Mouse (Mus musculus) adrenal gland, adult 8-10 months (tissue): ENCODE data around the gene Tmem30b. TPM values are rescaled to one million over a fixed set of nuclear protein-coding genes. Genes with fewer than 3 reads are reported as not detected.
"Not testable (repeated sequence)": the region's sequence is repeated elsewhere in the genome, so short reads cannot be mapped to it uniquely, and the experiment has no call there.

Experiments
- DNase-seq: peaks from one replicate; pipeline ENCODE4 v3.0.0; 2022
- total RNA-seq, 4 experiments: library from RNA; stranded (reverse); gene quantifications; 2 replicates each; pipeline ENCODE4 v1.2.4; 2022

The Tmem30b gene
- total RNA-seq, 4 experiments from 2014 or later = 0.09 TPM; not detected in 3

DNA sequence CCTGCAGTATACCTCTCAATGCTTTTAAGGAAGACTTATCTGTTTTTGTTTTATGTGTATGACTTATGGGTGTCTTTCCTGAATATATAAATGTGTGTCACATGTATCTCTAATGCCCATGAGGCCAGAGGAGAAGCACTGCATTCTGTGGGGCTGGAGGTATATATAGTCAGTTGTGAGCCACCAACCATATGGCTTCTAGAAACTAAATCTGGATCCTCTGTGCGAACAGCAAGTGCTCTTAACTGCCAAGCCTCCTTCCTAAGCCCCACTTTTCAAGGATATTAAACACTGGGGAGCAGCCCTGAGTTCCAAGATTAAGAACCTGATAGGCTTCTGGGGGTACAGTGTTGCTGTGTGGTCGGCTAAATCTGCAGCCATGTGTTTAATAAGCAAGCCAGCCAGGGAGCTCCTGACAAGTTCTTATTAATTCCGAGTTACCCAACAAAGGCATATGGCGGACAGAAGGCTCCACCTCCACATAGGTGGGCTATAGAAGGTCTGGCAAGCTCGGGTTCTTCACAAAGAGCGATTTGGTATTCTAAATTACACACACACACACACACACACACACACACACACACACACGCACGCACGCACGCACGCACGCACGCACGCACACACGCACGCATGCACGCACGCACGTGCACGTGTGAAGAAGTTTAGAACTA is 12.5 kb upstream of the Tmem30b start:
- DNase-seq = no peak

DNA sequence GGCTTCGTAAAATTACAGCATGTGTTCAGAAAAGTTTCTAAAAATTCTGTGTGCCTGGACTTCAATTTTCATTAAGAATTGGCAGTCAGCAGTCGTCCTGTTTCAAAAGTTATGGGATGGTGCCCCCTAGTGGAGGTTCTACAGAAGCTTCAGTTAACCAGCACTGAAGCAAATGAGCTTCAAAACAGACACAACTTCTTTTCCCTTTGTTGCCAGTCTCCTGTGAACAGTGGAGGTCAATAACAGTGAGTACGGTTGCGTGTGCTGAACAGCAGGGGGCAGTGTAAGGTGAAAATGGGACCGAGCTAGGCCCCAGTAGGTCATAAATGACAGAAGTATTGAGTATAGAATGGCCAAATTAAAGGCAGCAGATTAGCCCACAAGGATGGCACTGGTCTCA is 8.0 kb upstream of the Tmem30b start:
- DNase-seq = no peak

DNA sequence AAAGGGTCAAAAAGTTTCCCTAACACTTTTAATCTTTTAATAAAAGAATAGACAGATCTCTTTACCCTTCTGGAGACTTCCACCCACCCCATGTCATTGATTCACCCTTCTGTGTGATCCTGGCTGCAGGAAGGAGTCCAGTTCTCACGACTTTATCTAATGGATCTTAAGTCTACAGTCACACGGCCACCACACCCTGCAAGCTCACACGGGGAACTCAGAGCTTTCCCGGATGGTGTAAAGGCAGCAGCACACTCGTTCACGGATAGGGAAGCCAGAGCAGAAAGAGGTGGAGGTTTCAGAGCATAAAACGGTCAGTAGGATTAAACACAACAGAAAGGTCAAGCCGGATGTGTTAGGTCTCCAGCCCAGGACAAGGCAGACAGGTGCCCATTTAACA is 2.1 kb upstream of the Tmem30b start:
- no peak for DNase-seq

DNA sequence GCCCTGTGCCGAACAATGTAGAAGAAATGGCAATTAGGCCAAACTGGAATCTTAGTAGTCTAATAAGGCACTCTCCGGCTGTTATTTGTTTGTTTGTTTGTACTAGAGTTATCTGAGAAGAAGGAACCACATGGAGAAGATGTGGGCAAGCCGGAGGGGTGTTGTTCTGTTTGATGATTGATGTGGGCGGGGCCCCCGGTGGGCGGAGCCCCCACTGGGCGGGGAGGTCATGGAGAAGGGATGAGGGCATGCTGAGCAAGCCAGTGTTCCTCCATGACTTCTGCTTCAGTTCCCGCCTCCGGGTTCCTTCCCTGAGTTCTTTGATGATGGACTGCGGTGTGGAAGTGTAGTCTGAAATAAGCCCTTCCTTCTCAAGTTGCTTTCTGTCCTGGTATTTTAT is 1.5 kb upstream of the Tmem30b start:
- DNase-seq = no peak

DNA sequence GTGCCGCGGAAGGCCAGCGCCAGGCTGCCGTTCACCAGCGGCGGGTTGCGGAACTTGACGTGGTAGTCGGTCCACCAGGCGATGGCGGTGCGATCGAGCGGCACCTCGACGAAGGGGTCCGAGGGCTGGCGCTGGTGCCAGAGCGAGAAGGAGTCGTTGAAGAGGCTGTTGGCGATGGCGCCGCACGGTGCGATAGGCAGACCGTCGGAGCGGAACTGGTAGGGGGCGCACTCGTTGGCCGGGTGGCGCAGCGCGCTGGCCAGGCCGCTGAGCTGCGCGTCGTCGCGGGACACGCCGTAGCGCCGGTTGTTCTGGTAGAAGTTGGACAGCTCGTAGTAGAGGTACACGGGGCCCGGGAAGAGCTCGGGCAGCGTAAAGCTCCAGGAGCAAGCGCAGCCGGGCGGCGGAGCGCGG is 513 bp downstream of the Tmem30b start:
- no peak for DNase-seq

DNA sequence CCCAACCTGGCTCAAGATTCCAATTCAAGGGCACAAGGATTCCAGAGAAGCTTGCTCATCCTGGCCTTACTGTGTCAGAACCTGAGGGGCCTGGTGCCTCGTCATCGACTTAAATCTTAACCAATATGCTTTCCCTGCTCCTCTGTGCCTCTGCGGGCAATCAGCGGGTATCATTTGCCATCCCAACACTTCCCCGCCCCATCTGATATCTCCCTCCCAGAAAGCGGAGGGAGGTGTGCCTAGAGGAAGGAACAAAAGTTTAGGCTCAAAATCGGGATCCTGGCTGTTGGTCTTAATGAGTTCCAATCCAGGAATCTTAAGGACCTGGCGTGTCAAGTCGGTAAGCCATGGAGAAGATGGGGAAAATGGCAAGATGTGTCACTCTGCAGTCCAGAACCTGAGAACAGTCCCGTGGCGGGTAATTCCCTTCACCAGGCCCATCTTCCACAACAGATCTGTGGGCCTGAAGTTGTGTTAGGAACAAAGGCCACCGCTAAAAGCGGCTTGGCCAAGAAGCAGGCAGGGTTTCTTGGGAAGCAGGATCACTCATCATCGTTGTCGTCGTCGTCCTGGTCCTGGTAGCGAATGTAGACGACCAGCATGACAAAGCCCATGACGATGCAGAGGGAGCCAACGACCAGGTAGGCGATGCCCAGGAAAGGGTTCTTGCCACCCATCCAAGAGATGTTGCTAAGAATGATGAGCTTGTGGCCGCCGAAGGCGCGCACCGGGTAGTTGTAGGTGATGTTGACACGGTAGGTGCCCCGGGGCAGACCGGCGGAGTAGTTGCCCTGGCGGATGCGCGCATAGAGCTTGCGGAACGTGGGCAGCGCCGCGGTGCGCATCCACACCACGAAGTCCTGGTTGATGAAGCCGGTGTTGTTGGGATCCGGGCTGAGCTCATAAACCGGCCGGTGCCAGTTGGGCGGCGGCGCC is 1.2 kb downstream of the Tmem30b start:
- DNase-seq = no peak

DNA sequence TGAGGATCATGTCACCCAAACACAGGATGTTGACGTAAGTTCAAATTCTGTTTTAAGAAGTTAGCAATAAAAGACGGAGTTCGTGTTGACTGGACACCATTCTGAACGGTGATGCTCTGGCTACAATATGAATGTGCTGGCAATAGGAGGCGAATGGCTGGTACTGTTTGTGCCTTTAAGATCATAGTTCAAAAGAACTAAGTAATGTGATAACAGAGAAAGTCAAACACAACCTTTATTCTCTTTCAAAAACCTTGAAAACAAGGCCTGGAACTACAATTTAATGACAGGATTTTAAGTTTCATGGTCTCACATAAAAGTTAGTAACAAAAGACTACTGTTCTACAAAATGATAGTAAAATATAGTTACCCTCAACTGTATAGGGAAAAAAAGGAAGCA is 3.0 kb downstream of the Tmem30b start:
- no peak for DNase-seq

DNA sequence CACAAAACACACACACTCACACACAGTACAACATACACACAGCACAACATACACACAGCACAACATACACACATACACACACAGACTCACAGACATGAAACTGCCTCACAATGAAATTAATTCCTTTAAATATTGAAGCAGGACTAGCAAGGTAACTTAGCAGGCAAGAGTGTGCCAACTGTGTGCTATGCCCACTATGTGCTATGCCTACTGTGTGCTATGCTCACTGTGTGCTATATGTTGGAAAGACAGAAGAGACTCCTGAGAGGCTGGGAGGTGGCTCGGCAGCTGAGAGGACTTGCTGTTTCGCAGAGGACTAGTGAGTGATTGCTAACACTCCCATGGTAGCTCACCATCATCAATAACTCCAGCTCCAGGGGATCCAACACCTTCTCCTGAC is 5.8 kb downstream of the Tmem30b start:
- DNase-seq = no peak

DNA sequence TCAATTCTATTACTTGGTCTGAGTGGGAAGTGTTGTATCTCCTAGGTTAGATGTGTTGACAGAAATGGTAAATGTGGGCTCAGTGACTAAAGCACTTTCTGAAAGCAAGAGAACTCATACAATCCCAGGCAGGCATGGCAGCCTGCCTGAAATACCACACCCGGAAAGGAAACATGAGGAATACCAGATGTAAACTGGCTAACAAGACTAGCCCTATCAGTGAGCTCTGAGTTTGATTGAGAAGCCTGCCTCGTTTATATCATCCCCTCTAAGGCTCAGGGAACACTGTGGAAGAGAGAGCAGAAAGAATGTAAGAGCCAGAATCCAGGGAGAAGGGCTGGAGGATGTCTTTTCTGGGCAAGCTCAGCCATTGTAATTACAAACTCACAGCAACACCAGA is 7.0 kb downstream of the Tmem30b start:
- DNase-seq = no peak

DNA sequence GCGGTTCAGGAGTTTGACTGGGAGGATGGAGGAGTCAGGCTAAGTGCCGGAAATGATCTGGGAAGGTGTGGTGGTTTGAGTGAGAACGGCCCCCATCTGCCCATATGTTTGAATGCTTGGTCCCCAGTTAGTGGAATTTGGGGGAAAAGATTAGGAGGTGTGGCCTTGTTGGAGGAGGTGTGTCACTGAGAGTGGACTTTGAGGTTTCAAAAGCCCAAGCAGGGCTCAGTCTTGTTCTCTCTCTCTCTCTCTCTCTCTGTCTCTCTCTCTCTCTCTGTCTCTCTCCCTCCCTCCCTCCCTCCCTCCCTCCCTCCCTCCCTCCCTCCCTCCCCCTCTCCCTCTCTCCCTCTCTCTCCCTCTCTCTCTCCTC is 8.1 kb downstream of the Tmem30b start:
- not testable (repeated sequence) for DNase-seq

DNA sequence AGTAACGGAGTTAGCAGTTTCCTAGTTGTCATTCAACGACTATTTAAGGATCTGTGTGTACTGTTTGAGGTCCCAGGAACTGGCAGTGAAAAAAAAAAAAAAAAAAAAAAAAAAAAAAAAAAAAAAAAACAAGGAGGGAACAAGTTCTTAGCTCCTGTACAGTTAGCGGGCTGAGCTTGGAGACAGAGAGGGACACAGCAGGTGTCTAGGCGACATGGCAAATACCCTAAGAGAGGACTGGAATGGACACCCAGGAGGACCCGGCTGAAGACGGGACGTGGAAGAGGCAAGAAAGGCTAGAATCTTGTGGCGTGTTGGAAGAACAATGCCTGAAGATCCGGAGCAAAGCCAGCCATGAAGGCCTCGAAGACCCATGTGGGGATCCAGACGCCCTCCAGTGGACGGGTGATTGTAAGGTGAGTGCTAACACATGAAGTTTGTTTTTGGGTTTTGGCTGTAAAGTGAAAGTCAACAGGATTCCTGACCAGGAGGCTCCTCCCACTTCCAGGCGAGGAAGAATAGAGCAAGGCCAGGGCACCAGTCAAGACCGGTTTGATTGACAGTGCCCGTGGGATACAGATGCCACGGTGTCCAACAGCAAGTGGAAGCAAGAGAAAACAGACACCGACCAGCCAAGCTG is 8.6 kb downstream of the Tmem30b start:
- DNase-seq = no peak

DNA sequence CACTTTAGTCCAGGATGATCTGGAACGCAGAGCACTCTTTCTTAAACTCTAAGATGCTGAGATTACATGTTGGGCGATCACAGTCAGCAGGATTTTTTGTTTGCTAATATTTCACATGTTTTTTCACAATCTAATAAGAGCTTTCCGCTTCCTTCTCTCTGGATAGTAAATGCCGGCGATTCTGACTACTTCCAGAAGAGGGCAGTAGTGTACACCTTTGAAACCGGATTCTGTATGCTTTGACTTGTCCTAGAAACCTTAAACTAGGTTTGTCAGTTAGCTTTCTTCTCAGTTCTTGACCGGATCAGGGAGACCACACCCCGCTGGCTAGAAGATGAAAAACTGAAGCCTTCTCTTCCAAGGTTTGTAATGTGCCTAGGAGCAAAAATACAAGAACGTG is 11.6 kb downstream of the Tmem30b start:
- no peak for DNase-seq

DNA sequence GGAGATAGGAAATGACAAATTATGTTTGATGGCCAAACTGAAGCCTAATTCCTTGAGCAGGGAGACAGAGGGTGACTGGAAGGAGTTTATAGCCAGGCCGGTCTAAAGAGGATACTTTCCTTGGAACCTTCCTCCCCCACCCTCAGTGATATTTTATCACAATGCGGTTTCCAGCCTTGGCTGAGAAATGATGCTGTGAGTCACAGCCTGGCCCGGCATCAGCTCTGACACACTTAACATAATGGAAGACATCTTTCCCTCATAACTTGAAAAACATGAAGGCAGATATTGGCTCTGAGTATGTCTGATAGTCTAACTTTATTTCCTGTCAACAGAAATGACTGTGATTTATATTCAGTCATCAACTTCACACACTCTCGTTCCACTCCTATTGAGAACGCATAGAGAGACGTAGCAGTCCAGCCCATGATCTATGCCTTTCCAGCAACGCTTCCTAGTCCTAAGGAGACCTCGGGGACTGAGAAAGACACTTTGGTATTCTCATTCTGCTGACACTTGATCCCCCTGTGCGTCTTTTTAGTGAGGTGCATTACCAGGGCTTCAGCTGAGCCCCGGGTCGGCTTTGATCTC is 14.2 kb downstream of the Tmem30b start:
- peak; percentile 18 for DNase-seq

DNA sequence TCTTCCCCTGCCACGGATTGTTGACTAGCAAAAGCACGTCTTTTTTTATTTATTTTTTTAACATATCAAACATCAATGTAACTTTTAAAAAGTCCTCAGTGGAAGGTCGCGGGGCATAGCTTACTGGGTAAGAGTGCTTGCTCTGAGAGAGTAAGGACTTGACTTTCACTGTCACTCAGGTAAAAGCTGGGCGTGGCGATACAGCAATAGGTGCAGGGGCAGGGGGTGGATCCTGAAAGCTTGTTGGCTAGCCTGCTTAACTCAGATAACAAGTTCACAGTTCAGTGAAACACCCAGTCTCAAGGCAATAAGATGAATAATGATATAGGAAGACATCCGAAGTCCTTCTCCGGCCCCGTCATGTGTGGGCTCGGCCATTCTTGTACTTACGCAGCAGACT is 16.6 kb downstream of the Tmem30b start:
- DNase-seq = no peak

DNA sequence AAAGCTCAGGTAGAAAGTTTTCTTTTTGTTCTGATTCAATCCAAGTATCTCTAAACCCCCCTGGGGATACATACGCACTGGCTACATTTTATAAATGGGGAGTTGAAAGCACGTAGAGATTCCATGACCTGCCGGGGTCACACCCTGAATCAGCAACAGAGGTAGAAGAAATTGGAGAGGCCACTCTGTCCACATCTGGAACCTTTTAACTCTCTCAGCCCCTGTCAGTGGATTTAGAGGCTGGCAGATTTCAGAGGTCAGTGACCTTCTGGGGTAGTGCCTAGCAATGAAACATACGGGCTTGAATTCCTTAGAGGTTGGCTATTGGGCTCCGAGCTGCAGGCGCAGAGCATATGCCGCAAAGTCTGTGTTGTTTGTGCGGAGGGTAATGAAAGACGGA is 17.1 kb downstream of the Tmem30b start:
- DNase-seq = no peak

DNA sequence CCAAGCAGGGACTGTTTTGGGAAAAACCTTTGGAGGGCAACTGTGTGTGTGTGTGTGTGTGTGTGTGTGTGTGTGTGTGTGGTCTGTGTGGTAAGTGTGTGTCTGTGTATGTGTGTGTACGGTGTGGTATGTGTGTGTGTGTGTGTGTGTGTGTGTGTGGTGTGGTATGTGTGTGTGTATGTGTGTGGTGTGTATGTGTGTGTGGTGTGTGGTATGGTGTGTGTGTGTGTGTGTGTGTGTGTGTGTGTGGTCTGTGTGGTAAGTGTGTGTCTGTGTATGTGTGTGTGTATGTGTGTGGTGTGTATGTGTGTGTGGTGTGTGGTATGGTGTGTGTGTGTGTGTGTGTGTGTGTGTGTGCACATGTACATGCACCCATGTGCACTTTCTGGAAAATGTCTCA is 18.1 kb downstream of the Tmem30b start:
- not testable (repeated sequence) for DNase-seq

DNA sequence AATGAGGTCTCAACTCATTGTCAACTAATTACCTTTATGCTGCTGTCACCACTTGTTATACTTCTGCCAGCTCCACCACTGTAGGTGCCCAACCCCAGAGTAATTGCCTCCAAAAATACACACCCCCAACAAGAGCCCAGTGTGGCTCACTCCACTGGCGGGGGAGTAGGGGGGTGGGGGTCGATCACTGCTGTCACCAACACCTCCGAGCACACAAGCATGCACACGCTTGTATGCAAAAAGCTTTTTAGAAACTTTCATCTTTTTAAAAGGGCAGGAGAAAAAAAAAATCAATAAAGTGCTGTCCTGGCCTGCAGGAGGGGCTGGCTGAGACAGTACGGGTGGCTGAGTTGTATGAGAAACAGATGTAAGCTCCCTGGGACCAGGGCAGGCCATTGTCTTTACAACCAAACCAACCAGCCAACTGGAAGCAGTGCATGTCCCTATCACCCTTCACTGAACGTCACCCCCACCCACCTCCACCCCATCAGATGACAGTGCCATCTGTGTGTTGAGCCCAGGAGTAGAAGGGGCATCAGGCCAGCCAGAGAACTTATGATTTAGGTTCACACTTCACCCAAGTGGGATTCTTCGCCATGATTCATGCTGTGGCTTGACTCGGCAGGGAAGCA is 20.8 kb downstream of the Tmem30b start:
- DNase-seq = no peak

DNA sequence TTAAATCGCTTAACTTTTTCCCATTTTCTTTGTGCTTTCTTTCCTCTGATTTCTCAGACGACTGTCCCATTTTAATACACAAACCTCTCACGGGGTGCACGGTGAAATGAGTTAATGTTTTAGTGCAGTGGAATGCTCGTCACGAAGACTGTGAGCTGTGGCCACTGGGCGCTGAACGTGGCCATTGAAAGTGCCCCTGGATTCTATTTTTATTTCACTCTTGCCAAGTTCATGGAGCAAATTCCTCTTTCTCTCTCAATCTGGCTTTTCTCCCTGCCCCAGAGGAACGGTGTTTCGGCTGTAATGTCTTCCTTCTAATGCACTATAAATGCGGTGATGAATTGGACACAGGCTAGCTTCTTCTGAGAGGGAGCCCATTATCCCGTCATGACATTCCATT is 23.1 kb downstream of the Tmem30b start:
- DNase-seq = no peak

DNA sequence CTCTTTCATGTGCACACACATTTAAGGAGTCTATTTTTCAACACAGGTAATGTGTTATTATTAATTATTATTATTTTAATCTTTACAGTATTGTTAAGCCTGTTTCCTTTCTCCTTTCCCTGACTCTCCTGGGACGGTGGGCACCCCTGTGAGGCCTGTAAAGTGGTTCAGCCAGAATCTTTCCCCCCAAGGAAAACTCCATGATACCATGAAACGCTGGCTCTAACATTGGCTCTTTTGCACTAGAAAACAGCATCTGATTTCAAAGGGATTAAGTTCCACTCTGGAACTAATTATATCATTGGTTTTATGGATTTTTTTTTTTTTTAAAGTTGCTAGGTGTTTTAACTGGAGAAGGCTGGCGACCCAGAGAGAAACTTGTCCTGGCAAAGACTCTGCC is 24.2 kb downstream of the Tmem30b start:
- no peak for DNase-seq

DNA sequence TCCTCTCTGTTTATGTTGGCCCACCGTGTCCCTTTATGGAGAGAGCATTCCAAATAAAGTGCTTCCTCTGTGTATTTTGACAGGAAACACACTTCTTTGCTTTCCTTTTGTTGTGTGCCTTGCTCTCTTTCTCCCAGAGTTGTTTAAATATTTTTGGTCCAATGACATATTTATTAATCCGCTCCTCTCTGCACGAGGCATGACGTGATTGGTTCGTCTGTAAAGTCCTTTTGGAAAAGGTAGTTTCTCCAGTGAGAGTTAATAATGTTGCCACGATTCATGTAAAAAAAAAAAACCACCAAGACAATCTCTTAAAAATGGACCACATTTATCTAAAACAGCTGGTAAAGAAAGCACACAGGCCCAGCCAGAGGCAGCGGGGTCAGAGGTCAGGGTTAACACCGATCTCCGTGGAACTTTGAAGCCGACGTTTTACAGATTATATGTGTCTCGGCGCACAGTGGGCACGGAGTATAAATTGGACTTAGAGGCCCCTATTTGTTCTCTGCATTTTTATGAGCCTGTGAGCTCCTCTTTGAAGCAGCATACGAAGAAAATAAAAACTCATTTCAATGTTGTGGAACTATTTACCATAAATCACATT is 24.9 kb downstream of the Tmem30b start:
- DNase-seq = no peak

DNA sequence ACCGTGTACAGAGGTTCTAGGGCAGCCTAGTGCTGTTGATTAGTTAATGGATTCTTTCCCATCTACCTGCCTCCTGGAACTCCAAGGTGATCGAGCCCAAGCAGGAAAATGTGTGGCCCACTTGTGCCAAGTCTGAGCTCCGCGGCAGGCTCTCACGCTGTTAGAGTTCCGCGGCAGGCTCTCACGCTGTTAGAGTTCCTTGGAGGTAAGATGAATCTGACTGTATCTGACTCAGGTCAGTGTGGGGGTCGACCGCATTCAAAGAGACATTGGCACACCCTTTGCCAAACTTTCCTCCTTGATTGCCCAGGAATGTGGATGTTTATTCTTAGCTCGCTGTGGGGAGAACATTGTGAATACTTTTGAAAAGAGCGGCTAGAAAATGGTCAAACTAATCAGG is 28.4 kb downstream of the Tmem30b start:
- no peak for DNase-seq

DNA sequence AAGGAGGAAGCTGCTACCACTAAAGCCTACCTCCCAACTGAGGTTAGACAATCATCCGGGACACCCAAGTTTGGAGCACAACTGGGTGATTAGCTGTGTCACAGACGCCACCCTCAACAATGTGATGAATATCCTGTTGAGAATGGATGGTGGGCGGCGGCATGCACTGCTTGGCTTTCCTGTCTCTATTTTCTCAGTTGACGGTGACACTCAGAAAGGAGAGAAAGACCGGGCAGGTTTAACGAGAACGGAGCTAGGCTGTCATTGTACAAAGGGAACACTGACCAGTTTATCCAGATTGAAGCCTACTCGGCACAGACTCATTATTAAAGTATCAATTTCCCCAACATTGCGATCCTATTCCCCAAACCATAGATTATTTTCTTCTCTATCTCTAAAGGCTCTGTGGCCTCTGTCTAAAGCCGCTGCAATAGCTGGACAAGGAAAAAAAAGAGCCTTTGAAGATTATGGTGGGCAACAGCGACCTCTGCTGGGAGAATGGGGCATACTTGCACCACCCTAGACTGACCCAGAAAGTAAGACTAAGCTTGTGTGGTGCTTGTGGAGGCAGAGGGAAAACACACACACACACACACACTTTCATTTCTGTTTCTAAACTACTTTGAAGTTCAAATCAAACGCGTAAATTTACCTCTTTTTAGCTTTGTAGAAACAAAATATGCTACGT is 29.0 kb downstream of the Tmem30b start:
- DNase-seq = peak; percentile 57
